In genomic region chr7:101377741-101378262, GRCm38 (mm10) we compare ENCODE assay signal across 8 mouse cellular contexts. TPM values are rescaled to one million over a fixed set of nuclear protein-coding genes. Genes with fewer than 3 reads are reported as not detected.
DNase-seq lines count a peak whose midpoint lies in the region; ATAC-seq lines count a peak whose summit lies in the region.

No protein-coding gene starts in this region.

- H3K4me1 ChIP-seq in embryonic facial prominence, embryonic 13.5 days: peaks cover 24% of the 10 kb centered on the region
- H3K4me1 ChIP-seq in heart, embryonic 12.5 days (replicated peaks): peaks cover 28% of the 10 kb centered on the region
- H3K4me1 ChIP-seq in kidney, embryonic 14.5 days (ENCODE audit: control insufficient read depth, insufficient read depth, low read length): peaks cover 13% of the 10 kb centered on the region; the same call in 1 of the 2 replicates

- H3K9ac ChIP-seq in embryonic facial prominence, embryonic 13.5 days: peak overlapping the region; percentile 64
- peak overlapping the region; percentile 45 for H3K9ac ChIP-seq in heart, embryonic 12.5 days
- H3K9ac ChIP-seq in kidney, embryonic 14.5 days (ENCODE audit: low read depth, low read length): peak overlapping the region; percentile 52; the same call in 1 of the 2 replicates

- H3K4me2 ChIP-seq in embryonic facial prominence, embryonic 13.5 days: peak overlapping the region; percentile 51
- H3K4me2 ChIP-seq in heart, embryonic 12.5 days: peak overlapping the region; percentile 49
- H3K4me2 ChIP-seq in kidney, embryonic 14.5 days (replicated peaks; ENCODE audit: low read depth, low read length): peak overlapping the region; percentile 36

- peak overlapping the region; percentile 74 for H3K27ac ChIP-seq in embryonic facial prominence, embryonic 13.5 days
- H3K27ac ChIP-seq in heart, embryonic 12.5 days (ENCODE audit: poor library complexity, severe bottlenecking): peak overlapping the region; percentile 53
- H3K27ac ChIP-seq in kidney, embryonic 14.5 days (ENCODE audit: low read depth, low read length): peak overlapping the region; percentile 76

- peak overlapping the region; percentile 26 for H3K4me3 ChIP-seq in embryonic facial prominence, embryonic 13.5 days
- peak overlapping the region; percentile 17; the same call in 1 of the 2 replicates for H3K4me3 ChIP-seq in heart, embryonic 12.5 days
- peak overlapping the region; percentile 16; the same call in 1 of the 2 replicates for H3K4me3 ChIP-seq in kidney, embryonic 14.5 days (ENCODE audit: low read length)

- no peaks in the 10 kb centered on the region for H3K27me3 ChIP-seq in embryonic facial prominence, embryonic 13.5 days
- H3K27me3 ChIP-seq in heart, embryonic 12.5 days (replicated peaks): peaks cover 9% of the 10 kb centered on the region
- no peaks in the 10 kb centered on the region for H3K27me3 ChIP-seq in kidney, embryonic 14.5 days (ENCODE audit: control insufficient read depth, insufficient read depth, low read length)

- no peaks in the 10 kb centered on the region for H3K36me3 ChIP-seq in embryonic facial prominence, embryonic 13.5 days
- no peaks in the 10 kb centered on the region for H3K36me3 ChIP-seq in heart, embryonic 12.5 days
- H3K36me3 ChIP-seq in kidney, embryonic 14.5 days (ENCODE audit: control insufficient read depth, insufficient read depth, low read length): no peaks in the 10 kb centered on the region

- 22% methylated on average over 7 of the region's 7 CpGs for WGBS in embryonic facial prominence, embryonic 13.5 days
- 30% methylated on average over 7 of the region's 7 CpGs for WGBS in heart, embryonic 12.5 days
- WGBS in kidney, embryonic 14.5 days: 23% methylated on average over 7 of the region's 7 CpGs

- H3K9me3 ChIP-seq in embryonic facial prominence, embryonic 13.5 days: no peaks in the 10 kb centered on the region
- no peaks in the 10 kb centered on the region for H3K9me3 ChIP-seq in heart, embryonic 12.5 days (replicated peaks)
- H3K9me3 ChIP-seq in kidney, embryonic 14.5 days (ENCODE audit: control insufficient read depth, low read length): no peaks in the 10 kb centered on the region

- ATAC-seq in embryonic facial prominence, embryonic 13.5 days (ENCODE audit: insufficient number of reproducible peaks, insufficient read depth, low FRiP score, low TSS enrichment, low read depth): peak; percentile 41
- peak; percentile 65 for ATAC-seq in heart, embryonic 12.5 days (ENCODE audit: insufficient number of reproducible peaks, low FRiP score)
- ATAC-seq in kidney, embryonic 14.5 days (ENCODE audit: low FRiP score, low TSS enrichment): peak; percentile 75

- peak; percentile 75 for DNase-seq in ZHBTc4 (ENCODE audit: low read depth, low spot score)
- DNase-seq in lung, postnatal 14 days: peak; percentile 80
- peak; percentile 93 for DNase-seq in retina, postnatal 1 day
- peak; percentile 63 for DNase-seq in yolk sac, embryonic 10.5 days (ENCODE audit: low spot score)
- DNase-seq in layer of hippocampus, postnatal 36 days: no peak

RNA-seq across cellular contexts. Expression of gene Arap1, which starts 29.9 kb away (rescaled TPM):
- polyA plus RNA-seq in embryonic facial prominence, embryonic 13.5 days (2015; fragmentation: Nextera tagmentation; extraction: Ambion mirVana): 41.4 and 46.5 TPM in 2 replicates
- polyA plus RNA-seq in heart, embryonic 12.5 days (2016; fragmentation: Nextera tagmentation; extraction: Ambion mirVana): 19.9 and 22.5 TPM in 2 replicates
- 70.9 and 92.5 TPM in 2 replicates for polyA plus RNA-seq in kidney, embryonic 14.5 days (2014; fragmentation: Nextera tagmentation; extraction: Ambion mirVana)
- 10 to 100 TPM; 20.1 to 20.8 TPM for total RNA-seq in layer of hippocampus, postnatal 36 days (2021)

RNA-seq across cellular contexts. Expression of gene Gm45837, which starts 32.9 kb away (rescaled TPM):
- polyA plus RNA-seq in embryonic facial prominence, embryonic 13.5 days (2015; fragmentation: Nextera tagmentation; extraction: Ambion mirVana): 1.2 and 2.1 TPM in 2 replicates
- 0.74 and 2.9 TPM in 2 replicates for polyA plus RNA-seq in heart, embryonic 12.5 days (2016; fragmentation: Nextera tagmentation; extraction: Ambion mirVana)
- 10.2 and 13.2 TPM in 2 replicates for polyA plus RNA-seq in kidney, embryonic 14.5 days (2014; fragmentation: Nextera tagmentation; extraction: Ambion mirVana)
- total RNA-seq in layer of hippocampus, postnatal 36 days (2021): 1 to 10 TPM in 1 of 2 experiments, not detected in 1; 3.0 TPM

RNA-seq across cellular contexts. Expression of gene Pde2a, which starts 43.7 kb away (rescaled TPM):
- 7.4 and 10.5 TPM in 2 replicates for polyA plus RNA-seq in embryonic facial prominence, embryonic 13.5 days (2015; fragmentation: Nextera tagmentation; extraction: Ambion mirVana)
- 3.2 and 6.2 TPM in 2 replicates for polyA plus RNA-seq in heart, embryonic 12.5 days (2016; fragmentation: Nextera tagmentation; extraction: Ambion mirVana)
- 11.0 and 16.4 TPM in 2 replicates for polyA plus RNA-seq in kidney, embryonic 14.5 days (2014; fragmentation: Nextera tagmentation; extraction: Ambion mirVana)
- 100 to 1,000 TPM; 300 to 301 TPM for total RNA-seq in layer of hippocampus, postnatal 36 days (2021)

Comparison
In these comparisons a context has a peak if more than half of its experiments do, and no peak if none do; other contexts are left out.
1. DNase-seq: peak in ZHBTc4 (single experiment), lung, postnatal 14 days (single experiment), retina, postnatal 1 day (single experiment) and yolk sac, embryonic 10.5 days (single experiment); none in layer of hippocampus, postnatal 36 days (0 of 2).
2. Peak in every context shown above with its lines, with median percentiles within 50 percentile points of each other: ATAC-seq, H3K27ac ChIP-seq, H3K4me2 ChIP-seq, H3K4me3 ChIP-seq and H3K9ac ChIP-seq.